ENCODE assay signal across 16 mouse cellular contexts in the genomic region with DNA sequence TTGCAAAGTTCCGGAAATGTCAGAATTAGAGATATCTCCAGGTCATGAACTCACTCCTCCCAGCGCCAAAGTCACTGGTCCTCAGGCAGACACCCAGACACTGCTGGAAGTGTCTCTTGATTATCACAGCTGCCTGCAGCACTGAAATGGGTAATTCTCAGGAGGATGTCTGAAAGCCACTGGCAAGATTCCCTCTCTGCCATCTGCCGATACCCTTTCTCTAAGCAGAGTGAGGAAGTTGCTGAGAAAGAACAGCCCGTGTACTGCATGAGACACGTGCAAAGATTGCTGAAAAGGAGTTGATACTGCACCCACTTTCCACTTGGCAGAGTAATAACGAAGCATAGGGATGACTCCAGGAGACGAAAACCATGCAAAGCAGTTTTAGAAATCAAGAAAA.
A peak's percentile ranks its signal among the peaks of the same experiment; 100 is the strongest.
DNase-seq lines count a peak whose midpoint lies in the region; ATAC-seq lines count a peak whose summit lies in the region.
"Had no signal": no experiment of that assay in that cellular context is flagged by ENCODE, and none has a peak within 500 bp of the region (broad histone marks: within the 10 kb centered on the region; RNA-seq: fewer than 3 reads in every experiment).

No protein-coding gene starts in this region.

- no peak for ATAC-seq in frontal cortex, adult (ENCODE audit: low TSS enrichment)
- ATAC-seq in CD4-positive, CD25-positive, alpha-beta regulatory T cell, adult 4 months, result no peak
- no peak for ATAC-seq in liver, embryonic 12.5 days
- ATAC-seq: activated CD4-positive, CD25-positive, alpha-beta regulatory T cell, adult 4 months; midbrain, embryonic 16.5 days had no signal

- H3K36me3 ChIP-seq in liver, embryonic 12.5 days, result no peaks in the 10 kb centered on the region
- H3K36me3 ChIP-seq: heart, embryonic 15.5 days; limb, embryonic 15.5 days had no signal

- H3K4me1 ChIP-seq in liver, embryonic 12.5 days, result no peaks in the 10 kb centered on the region
- H3K4me1 ChIP-seq: heart, embryonic 15.5 days; limb, embryonic 15.5 days had no signal

- no peaks in the 10 kb centered on the region for H3K9me3 ChIP-seq in liver, embryonic 12.5 days (replicated peaks)
- H3K9me3 ChIP-seq: heart, embryonic 15.5 days; limb, embryonic 15.5 days had no signal

- H3K27me3 ChIP-seq in liver, embryonic 12.5 days (replicated peaks), result no peaks in the 10 kb centered on the region
- H3K27me3 ChIP-seq: heart, embryonic 15.5 days; limb, embryonic 15.5 days had no signal

- H3K4me2 ChIP-seq in liver, embryonic 12.5 days, result no peak overlapping the region
- H3K4me2 ChIP-seq: heart, embryonic 15.5 days; hindbrain, embryonic 14.5 days; limb, embryonic 15.5 days had no signal

- no CpG with 5 or more reads among the region's 7 CpGs for WGBS in liver, embryonic 12.5 days (ENCODE audit: insufficient replicate concordance)

- intact Hi-C loops in gastrocnemius, postnatal 14 days (cut with DNase I; ENCODE audit: low total_unique reads), result no loop called here

- DNase-seq in frontal cortex, adult 2 months (ENCODE audit: extremely low spot score in 1 of 2, low spot score in 1 of 2), result peak; percentile 71 to 82
- peak; percentile 55 to 64 for DNase-seq in frontal cortex, postnatal 14 days (ENCODE audit: low spot score in 2 of 2)
- peak; percentile 53 for DNase-seq in left cerebral cortex, adult 11 months (ENCODE audit: low spot score)
- DNase-seq in right cerebral cortex, postnatal 14 days, result peak; percentile 56
- DNase-seq in gastrocnemius, postnatal 14 days, result no peak
- DNase-seq: B cell, adult 2 months; kidney, postnatal 14 days had no signal

- no peak overlapping the region for H3K27ac ChIP-seq in liver, embryonic 12.5 days
- H3K27ac ChIP-seq: heart, embryonic 15.5 days; hindbrain, embryonic 14.5 days; limb, embryonic 15.5 days; stomach, postnatal 0 days had no signal

- H3K9ac ChIP-seq in liver, embryonic 12.5 days, result no peak overlapping the region
- H3K9ac ChIP-seq: heart, embryonic 15.5 days; hindbrain, embryonic 14.5 days; limb, embryonic 15.5 days had no signal

- H3K4me3 ChIP-seq in liver, embryonic 12.5 days, result no peak overlapping the region
- H3K4me3 ChIP-seq: heart, embryonic 15.5 days; limb, embryonic 15.5 days had no signal
